Mouse (Mus musculus): ENCODE results near the gene Ssu2. TPM values are rescaled to one million over a fixed set of nuclear protein-coding genes. Genes with fewer than 3 reads are reported as not detected.

The Ssu2 gene
- total and polyA plus RNA-seq, 2 experiments from 2014 or later = 5.1 to 17.4 TPM

- no peak for TF ChIP-seq CTCF (IDR thresholded peaks at IDR 0.05; ENCODE audit: low read depth)
- TF ChIP-seq EP300 (IDR thresholded peaks at IDR 0.05; ENCODE audit: low read depth) = no peak
- no peak for DNase-seq (ENCODE audit: low spot score)
Measured at GRCm38 (mm10) chr6:112365294-112365693, 22.5 kb downstream of the Ssu2 start.

GRCm38 (mm10) chr6:112364581-112364980 is 23.2 kb downstream of the Ssu2 start:
- Histone ChIP-seq H3K4me1 (ENCODE audit: control insufficient read depth, insufficient read depth) (no peaks in the 10 kb centered on the region), H3K4me2 (ENCODE audit: low read depth, low read length) (no peak overlapping the region), H3K9me3 (replicated peaks; ENCODE audit: control insufficient read depth, low read length) (no peaks in the 10 kb centered on the region), H3K9ac (replicated peaks; ENCODE audit: low read depth, low read length) (no peak overlapping the region), H3K27me3 (ENCODE audit: control insufficient read depth, insufficient read depth, low read length) (no peaks in the 10 kb centered on the region), H3K36me3 (replicated peaks; ENCODE audit: control insufficient read depth, insufficient read depth, low read length) (no peaks in the 10 kb centered on the region), H3K27ac (ENCODE audit: low read depth) (no peak overlapping the region), H3K4me3 (ENCODE audit: low read depth, low read length) (no peak overlapping the region)
- peak; percentile 60 for DNase-seq (ENCODE audit: low spot score)
- no peak for TF ChIP-seq EP300 (IDR thresholded peaks at IDR 0.05; ENCODE audit: low read depth)
- peak; percentile 69 for TF ChIP-seq CTCF (IDR thresholded peaks at IDR 0.05; ENCODE audit: low read depth)
- 29% methylated on average over 2 of the region's 2 CpGs for WGBS
- no peak; the same call in 1 of the 2 replicates for ATAC-seq (ENCODE audit: insufficient read depth, low read depth)

More at GRCm38 (mm10) chr6:112365294-112365693, 22.5 kb downstream of the Ssu2 start:
- Histone ChIP-seq H3K4me3 (ENCODE audit: low read depth, low read length) (no peak overlapping the region), H3K36me3 (replicated peaks; ENCODE audit: control insufficient read depth, insufficient read depth, low read length) (no peaks in the 10 kb centered on the region), H3K4me2 (ENCODE audit: low read depth, low read length) (no peak overlapping the region), H3K9me3 (replicated peaks; ENCODE audit: control insufficient read depth, low read length) (no peaks in the 10 kb centered on the region), H3K4me1 (ENCODE audit: control insufficient read depth, insufficient read depth) (no peaks in the 10 kb centered on the region), H3K27me3 (ENCODE audit: control insufficient read depth, insufficient read depth, low read length) (no peaks in the 10 kb centered on the region), H3K9ac (replicated peaks; ENCODE audit: low read depth, low read length) (no peak overlapping the region), H3K27ac (ENCODE audit: low read depth) (no peak overlapping the region)
- WGBS = 84% methylated on average over 10 of the region's 10 CpGs
- no peak for ATAC-seq (ENCODE audit: insufficient read depth, low read depth)

GRCm38 (mm10) chr6:112362349-112362958 is 25.4 kb downstream of the Ssu2 start:
- ATAC-seq (ENCODE audit: insufficient read depth, low read depth) (peak; percentile 52; the same call in 1 of the 2 replicates), DNase-seq (ENCODE audit: low spot score) (peak; percentile 47)
- Histone ChIP-seq H3K27ac (ENCODE audit: low read depth) (no peak overlapping the region), H3K9me3 (replicated peaks; ENCODE audit: control insufficient read depth, low read length) (no peaks in the 10 kb centered on the region), H3K4me2 (ENCODE audit: low read depth, low read length) (no peak overlapping the region), H3K36me3 (replicated peaks; ENCODE audit: control insufficient read depth, insufficient read depth, low read length) (no peaks in the 10 kb centered on the region), H3K27me3 (ENCODE audit: control insufficient read depth, insufficient read depth, low read length) (no peaks in the 10 kb centered on the region), H3K4me3 (ENCODE audit: low read depth, low read length) (no peak overlapping the region), H3K9ac (replicated peaks; ENCODE audit: low read depth, low read length) (no peak overlapping the region), H3K4me1 (ENCODE audit: control insufficient read depth, insufficient read depth) (no peaks in the 10 kb centered on the region)
- WGBS = 28% methylated on average over 6 of the region's 6 CpGs
- TF ChIP-seq EP300 (IDR thresholded peaks at IDR 0.05; ENCODE audit: low read depth) (no peak), CTCF (IDR thresholded peaks at IDR 0.05; ENCODE audit: low read depth) (peak; percentile 85)

GRCm38 (mm10) chr6:112360676-112361075 is 27.1 kb downstream of the Ssu2 start:
- H3K4me2 ChIP-seq (ENCODE audit: low read depth, low read length) = no peak overlapping the region
- H3K9ac ChIP-seq (replicated peaks; ENCODE audit: low read depth, low read length) = no peak overlapping the region
- no peaks in the 10 kb centered on the region for H3K27me3 ChIP-seq (ENCODE audit: control insufficient read depth, insufficient read depth, low read length)
- TF ChIP-seq EP300 (IDR thresholded peaks at IDR 0.05; ENCODE audit: low read depth) = no peak
- TF ChIP-seq CTCF (IDR thresholded peaks at IDR 0.05; ENCODE audit: low read depth) = no peak
- no peaks in the 10 kb centered on the region for H3K9me3 ChIP-seq (replicated peaks; ENCODE audit: control insufficient read depth, low read length)
- no peak for ATAC-seq (ENCODE audit: insufficient read depth, low read depth)
- no peak overlapping the region for H3K4me3 ChIP-seq (ENCODE audit: low read depth, low read length)
- H3K4me1 ChIP-seq (ENCODE audit: control insufficient read depth, insufficient read depth) = no peaks in the 10 kb centered on the region
- WGBS = 80% methylated on average over 8 of the region's 8 CpGs
- DNase-seq (ENCODE audit: low spot score) = no peak
- H3K27ac ChIP-seq (ENCODE audit: low read depth) = no peak overlapping the region
- H3K36me3 ChIP-seq (replicated peaks; ENCODE audit: control insufficient read depth, insufficient read depth, low read length) = no peaks in the 10 kb centered on the region

GRCm38 (mm10) chr6:112359341-112359740 is 28.5 kb downstream of the Ssu2 start:
- Histone ChIP-seq H3K4me2 (ENCODE audit: low read depth, low read length) (no peak overlapping the region), H3K27ac (ENCODE audit: low read depth) (no peak overlapping the region), H3K36me3 (replicated peaks; ENCODE audit: control insufficient read depth, insufficient read depth, low read length) (no peaks in the 10 kb centered on the region), H3K27me3 (ENCODE audit: control insufficient read depth, insufficient read depth, low read length) (no peaks in the 10 kb centered on the region), H3K4me3 (ENCODE audit: low read depth, low read length) (no peak overlapping the region), H3K9ac (replicated peaks; ENCODE audit: low read depth, low read length) (no peak overlapping the region), H3K9me3 (replicated peaks; ENCODE audit: control insufficient read depth, low read length) (no peaks in the 10 kb centered on the region), H3K4me1 (ENCODE audit: control insufficient read depth, insufficient read depth) (no peaks in the 10 kb centered on the region)
- ATAC-seq (ENCODE audit: insufficient read depth, low read depth) (no peak), DNase-seq (ENCODE audit: low spot score) (no peak)
- WGBS = 79% methylated on average over 1 of the region's 1 CpGs
- TF ChIP-seq EP300 (IDR thresholded peaks at IDR 0.05; ENCODE audit: low read depth) (no peak), CTCF (IDR thresholded peaks at IDR 0.05; ENCODE audit: low read depth) (no peak)

GRCm38 (mm10) chr6:112350452-112350851 is 37.4 kb downstream of the Ssu2 start:
- DNase-seq (ENCODE audit: low spot score) = no peak
- Histone ChIP-seq H3K27me3 (ENCODE audit: control insufficient read depth, insufficient read depth, low read length) (no peaks in the 10 kb centered on the region), H3K9me3 (replicated peaks; ENCODE audit: control insufficient read depth, low read length) (no peaks in the 10 kb centered on the region), H3K4me2 (ENCODE audit: low read depth, low read length) (no peak overlapping the region), H3K27ac (ENCODE audit: low read depth) (no peak overlapping the region), H3K36me3 (replicated peaks; ENCODE audit: control insufficient read depth, insufficient read depth, low read length) (no peaks in the 10 kb centered on the region), H3K4me1 (ENCODE audit: control insufficient read depth, insufficient read depth) (no peaks in the 10 kb centered on the region), H3K4me3 (ENCODE audit: low read depth, low read length) (no peak overlapping the region), H3K9ac (replicated peaks; ENCODE audit: low read depth, low read length) (no peak overlapping the region)
- no peak for ATAC-seq (ENCODE audit: insufficient read depth, low read depth)
- TF ChIP-seq EP300 (IDR thresholded peaks at IDR 0.05; ENCODE audit: low read depth) (no peak), CTCF (IDR thresholded peaks at IDR 0.05; ENCODE audit: low read depth) (no peak)
- 82% methylated on average over 4 of the region's 4 CpGs for WGBS

Measured in heart, postnatal 0 days (tissue).